Mouse (Mus musculus): ENCODE data around the gene Scrn1.

GRCm38 (mm10) chr6:54542836-54543235, 23.5 kb downstream of the Scrn1 start:
- no peak for TF ChIP-seq POLR2A (IDR thresholded peaks at IDR 0.05; ENCODE audit: insufficient read depth, low read depth, low read length)
- no peak for TF ChIP-seq CTCF (IDR thresholded peaks at IDR 0.05; ENCODE audit: insufficient read depth, low read depth, low read length)
